In the genomic region with DNA sequence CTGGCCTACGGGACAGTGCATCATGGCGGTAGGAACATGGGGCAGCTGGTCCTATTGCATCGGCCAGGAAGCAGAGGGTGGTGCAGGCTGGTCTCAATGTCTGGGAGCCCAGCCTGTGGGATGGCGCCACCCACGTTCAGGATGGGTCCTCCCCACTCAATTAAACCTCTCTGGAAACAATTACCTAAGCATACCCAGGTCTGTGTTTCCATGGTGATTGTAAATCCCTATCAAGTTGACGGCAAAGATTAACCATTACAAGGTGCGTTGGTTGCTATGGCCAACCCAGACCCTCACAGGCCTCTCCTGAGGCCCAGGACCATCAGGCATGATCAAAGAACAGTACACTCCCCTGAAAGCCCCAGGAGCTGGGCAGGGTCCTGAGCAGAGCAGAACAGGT, we compare ENCODE assay signal across 29 mouse cellular contexts. TPM values are rescaled to one million over a fixed set of nuclear protein-coding genes. Genes with fewer than 3 reads are reported as not detected.
DNase-seq lines count a peak whose midpoint lies in the region; ATAC-seq lines count a peak whose summit lies in the region.
"Had no signal": no experiment of that assay in that cellular context is flagged by ENCODE, and none has a peak within 500 bp of the region (broad histone marks: within the 10 kb centered on the region; RNA-seq: fewer than 3 reads in every experiment).

No protein-coding gene starts in this region.

- H3K4me1 ChIP-seq in kidney, embryonic 14.5 days (ENCODE audit: control insufficient read depth, insufficient read depth, low read length), result 0 out of 2 replicates have a peak, but pooled peaks cover 3% of the 10 kb centered on the region
- H3K4me1 ChIP-seq in midbrain, embryonic 13.5 days (replicated peaks), result peaks cover 36% of the 10 kb centered on the region
- H3K4me1 ChIP-seq in midbrain, embryonic 16.5 days (ENCODE audit: control insufficient read depth, insufficient read depth, low read length), result peaks cover 16% of the 10 kb centered on the region
- H3K4me1 ChIP-seq: heart, embryonic 13.5 days; stomach, embryonic 15.5 days had no signal

- no peak overlapping the region for H3K27ac ChIP-seq in kidney, embryonic 14.5 days (ENCODE audit: low read depth, low read length)
- no peak overlapping the region for H3K27ac ChIP-seq in midbrain, embryonic 13.5 days
- H3K27ac ChIP-seq in midbrain, embryonic 16.5 days (ENCODE audit: low read length), result no peak overlapping the region
- H3K27ac ChIP-seq: heart, adult 2 months; heart, embryonic 13.5 days; hindbrain, embryonic 12.5 days; kidney, postnatal 0 days; left cerebral cortex, adult 2 months; midbrain, embryonic 12.5 days; neural tube, embryonic 13.5 days; stomach, embryonic 15.5 days had no signal

- H3K9me3 ChIP-seq in kidney, embryonic 14.5 days (ENCODE audit: control insufficient read depth, low read length), result no peaks in the 10 kb centered on the region
- no peaks in the 10 kb centered on the region for H3K9me3 ChIP-seq in midbrain, embryonic 13.5 days
- H3K9me3 ChIP-seq in midbrain, embryonic 16.5 days (replicated peaks; ENCODE audit: control insufficient read depth, low read length, poor library complexity, severe bottlenecking), result no peaks in the 10 kb centered on the region
- H3K9me3 ChIP-seq: heart, embryonic 13.5 days; hindbrain, embryonic 12.5 days; midbrain, embryonic 12.5 days; neural tube, embryonic 13.5 days; stomach, embryonic 15.5 days had no signal

- 55% methylated on average over 7 of the region's 7 CpGs for WGBS in kidney, embryonic 14.5 days
- WGBS in midbrain, embryonic 13.5 days, result 21% methylated on average over 7 of the region's 7 CpGs
- WGBS in midbrain, embryonic 16.5 days, result 22% methylated on average over 7 of the region's 7 CpGs

- peak; percentile 60; the same call in 1 of the 2 replicates for ATAC-seq in kidney, embryonic 14.5 days (ENCODE audit: low FRiP score, low TSS enrichment)
- peak; percentile 38 for ATAC-seq in midbrain, embryonic 13.5 days
- no peak for ATAC-seq in midbrain, embryonic 16.5 days
- ATAC-seq: inflammation-experienced regulatory T-cells, adult 6 months had no signal

- H3K4me3 ChIP-seq in kidney, embryonic 14.5 days (ENCODE audit: low read length), result no peak overlapping the region
- H3K4me3 ChIP-seq in midbrain, embryonic 13.5 days (replicated peaks), result no peak overlapping the region
- no peak overlapping the region for H3K4me3 ChIP-seq in midbrain, embryonic 16.5 days (ENCODE audit: low read depth, low read length)
- H3K4me3 ChIP-seq: heart, adult 2 months; heart, embryonic 13.5 days; hindbrain, embryonic 12.5 days; left cerebral cortex, adult 2 months; midbrain, embryonic 12.5 days; myocyte; neural tube, embryonic 13.5 days; stomach, embryonic 15.5 days had no signal

- H3K4me2 ChIP-seq in kidney, embryonic 14.5 days (replicated peaks; ENCODE audit: low read depth, low read length), result no peak overlapping the region
- no peak overlapping the region for H3K4me2 ChIP-seq in midbrain, embryonic 13.5 days (replicated peaks)
- no peak overlapping the region for H3K4me2 ChIP-seq in midbrain, embryonic 16.5 days (ENCODE audit: low read length)
- H3K4me2 ChIP-seq: heart, embryonic 13.5 days; hindbrain, embryonic 12.5 days; midbrain, embryonic 12.5 days; neural tube, embryonic 13.5 days; stomach, embryonic 15.5 days had no signal

- H3K27me3 ChIP-seq in kidney, embryonic 14.5 days (ENCODE audit: control insufficient read depth, insufficient read depth, low read length), result no peaks in the 10 kb centered on the region; the same call in 1 of the 2 replicates
- 0 out of 2 replicates have a peak, but pooled peaks cover 4% of the 10 kb centered on the region for H3K27me3 ChIP-seq in midbrain, embryonic 13.5 days
- no peaks in the 10 kb centered on the region for H3K27me3 ChIP-seq in midbrain, embryonic 16.5 days (ENCODE audit: control insufficient read depth, insufficient read depth, low read depth, low read length)
- H3K27me3 ChIP-seq: hindbrain, embryonic 12.5 days; neural tube, embryonic 13.5 days; stomach, embryonic 15.5 days had no signal

- H3K9ac ChIP-seq in kidney, embryonic 14.5 days (ENCODE audit: low read depth, low read length), result no peak overlapping the region
- H3K9ac ChIP-seq in midbrain, embryonic 13.5 days (replicated peaks), result no peak overlapping the region
- H3K9ac ChIP-seq in midbrain, embryonic 16.5 days (ENCODE audit: low read depth, low read length), result no peak overlapping the region
- H3K9ac ChIP-seq: heart, embryonic 13.5 days; hindbrain, embryonic 12.5 days; midbrain, embryonic 12.5 days; neural tube, embryonic 13.5 days; stomach, embryonic 15.5 days had no signal

- DNase-seq in embryo, embryonic 11 days, result peak; percentile 41
- DNase-seq in embryo, embryonic 9.5 days (ENCODE audit: extremely low spot score), result no peak
- DNase-seq in kidney, postnatal 36 days, result no peak
- no peak for DNase-seq in lung, postnatal 25 days (ENCODE audit: low spot score)
- DNase-seq: adrenal gland, postnatal 14 days; cerebellum, adult 2 months; cerebellum, postnatal 25 days; gastrocnemius, postnatal 36 days; heart, adult 2 months; heart, postnatal 14 days; kidney, adult 18-20 months; retina, postnatal 1 day; thymus, adult 18-20 months; thymus, postnatal 36 days had no signal

- H3K36me3 ChIP-seq in kidney, embryonic 14.5 days (ENCODE audit: control insufficient read depth, insufficient read depth, low read length), result no peaks in the 10 kb centered on the region
- no peaks in the 10 kb centered on the region for H3K36me3 ChIP-seq in midbrain, embryonic 13.5 days
- H3K36me3 ChIP-seq in midbrain, embryonic 16.5 days (ENCODE audit: control insufficient read depth, insufficient read depth, low read length), result no peaks in the 10 kb centered on the region
- H3K36me3 ChIP-seq: heart, embryonic 13.5 days; hindbrain, embryonic 12.5 days; midbrain, embryonic 12.5 days; neural tube, embryonic 13.5 days; stomach, embryonic 15.5 days had no signal

RNA-seq across cellular contexts. Expression of a gene that starts 22.9 kb away (rescaled TPM):
- polyA plus RNA-seq in kidney, embryonic 14.5 days (2014; fragmentation: Nextera tagmentation; extraction: Ambion mirVana), result not detected in 2 replicates
- polyA plus RNA-seq in midbrain, embryonic 13.5 days (2015; fragmentation: Nextera tagmentation; extraction: Ambion mirVana), result not detected in 2 replicates
- not detected in 2 replicates for polyA plus RNA-seq in midbrain, embryonic 16.5 days (2015; fragmentation: Nextera tagmentation; extraction: Ambion mirVana)
- polyA plus RNA-seq: cerebellum, adult 2 months; heart, adult 2 months; heart, embryonic 13.5 days; hindbrain, embryonic 12.5 days; inflammation-experienced regulatory T-cells, adult 6 months; kidney, postnatal 0 days; liver, adult 2 months; liver, embryonic 16.5 days; lung, embryonic 16.5 days; midbrain, embryonic 12.5 days; myocyte; neural tube, embryonic 13.5 days; stomach, embryonic 15.5 days had no signal

RNA-seq across cellular contexts. Expression of a gene that starts 53.7 kb away (rescaled TPM):
- 0.37 and 0.50 TPM in 2 replicates for polyA plus RNA-seq in kidney, embryonic 14.5 days (2014; fragmentation: Nextera tagmentation; extraction: Ambion mirVana)
- polyA plus RNA-seq in midbrain, embryonic 13.5 days (2015; fragmentation: Nextera tagmentation; extraction: Ambion mirVana), result 28.2 and 29.9 TPM in 2 replicates
- 49.1 and 54.9 TPM in 2 replicates for polyA plus RNA-seq in midbrain, embryonic 16.5 days (2015; fragmentation: Nextera tagmentation; extraction: Ambion mirVana)
- polyA plus RNA-seq: heart, adult 2 months; myocyte had no signal

RNA-seq across cellular contexts. Expression of a gene that starts 57.7 kb away (rescaled TPM):
- polyA plus RNA-seq in kidney, embryonic 14.5 days (2014; fragmentation: Nextera tagmentation; extraction: Ambion mirVana), result 19.9 and 38.2 TPM in 2 replicates
- polyA plus RNA-seq in midbrain, embryonic 13.5 days (2015; fragmentation: Nextera tagmentation; extraction: Ambion mirVana), result 34.7 and 35.5 TPM in 2 replicates
- polyA plus RNA-seq in midbrain, embryonic 16.5 days (2015; fragmentation: Nextera tagmentation; extraction: Ambion mirVana), result 13.3 and 18.0 TPM in 2 replicates

Comparison
In these comparisons a context has a peak if more than half of its experiments do, and no peak if none do; other contexts are left out.
1. RNA of a gene that starts 53.7 kb away (polyA plus RNA-seq): 49.1 to 54.9 TPM in midbrain, embryonic 16.5 days and 28.2 to 29.9 TPM in midbrain, embryonic 13.5 days; 0.37 to 0.50 TPM in kidney, embryonic 14.5 days; every median in the first group is over 10 times any median in the second.